Mouse (Mus musculus): ENCODE results near the gene Prkca. TPM values are rescaled to one million over a fixed set of nuclear protein-coding genes. Genes with fewer than 3 reads are reported as not detected.

Gene Prkca
- total and polyA plus RNA-seq, 2 experiments from 2014 or later = 7.9 to 32.0 TPM

DNA sequence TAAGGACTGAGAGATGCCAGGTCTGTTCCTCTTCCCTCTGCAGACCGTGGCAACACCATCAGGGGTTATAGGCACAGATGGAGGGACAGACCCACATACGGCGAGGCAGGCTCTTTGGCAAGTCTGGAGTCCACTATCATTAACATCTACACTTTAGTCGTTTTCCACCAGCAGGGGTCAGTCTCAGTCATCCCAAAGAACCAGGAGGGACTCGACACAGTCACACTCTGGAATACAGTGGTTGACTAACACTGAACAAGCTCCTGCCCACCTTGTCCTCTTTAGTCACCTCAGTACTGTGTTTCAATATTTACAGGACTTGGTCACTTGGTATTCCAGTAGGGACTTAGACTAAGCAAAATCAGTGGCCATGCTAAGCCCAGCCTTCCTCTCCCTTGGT, 215.1 kb downstream of the Prkca start:
- WGBS = 32% methylated on average over 5 of the region's 5 CpGs
- H3K36me3 ChIP-seq (ENCODE audit: insufficient read depth, low read length) = no peaks in the 10 kb centered on the region
- no peaks in the 10 kb centered on the region for H3K27me3 ChIP-seq (ENCODE audit: insufficient read depth, low read length)
- no peaks in the 10 kb centered on the region for H3K9me3 ChIP-seq (ENCODE audit: low read length)
- no peak overlapping the region for H3K9ac ChIP-seq (replicated peaks; ENCODE audit: low read length, poor library complexity, severe bottlenecking)
- H3K27ac ChIP-seq (ENCODE audit: low read depth, low read length) = no peak overlapping the region
- H3K4me1 ChIP-seq (ENCODE audit: insufficient read depth, low read length) = no peaks in the 10 kb centered on the region
- H3K4me2 ChIP-seq (ENCODE audit: low read depth, low read length, poor library complexity, severe bottlenecking) = no peak overlapping the region
- no peak overlapping the region for H3K4me3 ChIP-seq (ENCODE audit: low read depth, low read length)
- DNase-seq (ENCODE audit: low spot score) = peak; percentile 50
- peak; percentile 69 for TF ChIP-seq CTCF (IDR thresholded peaks at IDR 0.05)
- no peak for ATAC-seq (ENCODE audit: low FRiP score)

DNA sequence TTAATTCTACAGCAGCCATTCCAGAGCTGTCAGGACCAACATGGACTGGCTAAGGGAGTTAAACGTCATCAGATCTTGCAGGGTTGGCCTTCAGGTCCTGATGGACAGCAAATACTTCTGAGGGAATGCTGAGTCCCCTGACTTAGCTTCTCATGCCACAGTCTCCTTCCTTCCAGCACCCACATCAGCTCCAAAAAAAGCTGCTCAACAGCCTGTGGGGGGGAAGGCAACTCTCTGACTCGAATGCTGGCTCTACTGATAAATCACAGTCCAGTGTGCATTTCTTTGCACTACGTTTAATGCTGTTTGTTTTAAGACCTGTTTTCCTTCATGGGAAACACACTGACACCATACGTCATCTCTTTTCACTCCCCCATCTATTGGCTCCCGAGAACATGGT, 215.8 kb downstream of the Prkca start:
- Histone ChIP-seq H3K9me3 (ENCODE audit: low read length) (no peaks in the 10 kb centered on the region), H3K4me1 (ENCODE audit: insufficient read depth, low read length) (no peaks in the 10 kb centered on the region), H3K4me2 (ENCODE audit: low read depth, low read length, poor library complexity, severe bottlenecking) (no peak overlapping the region), H3K36me3 (ENCODE audit: insufficient read depth, low read length) (no peaks in the 10 kb centered on the region), H3K27ac (ENCODE audit: low read depth, low read length) (no peak overlapping the region), H3K4me3 (ENCODE audit: low read depth, low read length) (no peak overlapping the region), H3K9ac (replicated peaks; ENCODE audit: low read length, poor library complexity, severe bottlenecking) (no peak overlapping the region), H3K27me3 (ENCODE audit: insufficient read depth, low read length) (no peaks in the 10 kb centered on the region)
- DNase-seq (ENCODE audit: low spot score) (no peak), ATAC-seq (ENCODE audit: low FRiP score) (no peak)
- no peak for TF ChIP-seq CTCF (IDR thresholded peaks at IDR 0.05)
- 84% methylated on average over 5 of the region's 5 CpGs for WGBS

DNA sequence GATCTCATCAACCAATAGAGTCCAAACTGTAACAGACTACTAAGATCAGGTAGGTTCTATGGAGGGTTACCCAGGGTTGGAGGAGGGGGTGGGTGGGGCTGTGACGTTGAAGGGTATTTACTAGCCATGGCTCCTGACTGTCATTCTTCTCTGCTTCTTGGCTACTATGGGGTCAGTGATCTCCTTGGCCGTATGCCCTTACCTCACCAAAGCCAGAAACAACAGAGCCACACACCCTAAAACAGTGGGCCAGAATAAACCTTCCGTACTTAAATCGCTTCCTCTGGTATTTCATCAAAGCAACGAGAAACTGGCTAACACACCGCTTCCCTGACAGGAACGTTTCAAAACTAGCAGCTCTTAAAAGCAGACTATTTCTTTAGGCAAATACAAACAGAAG, 221.2 kb downstream of the Prkca start:
- Histone ChIP-seq H3K27ac (ENCODE audit: low read depth, low read length) (no peak overlapping the region), H3K4me1 (ENCODE audit: insufficient read depth, low read length) (no peaks in the 10 kb centered on the region), H3K4me3 (ENCODE audit: low read depth, low read length) (no peak overlapping the region), H3K27me3 (ENCODE audit: insufficient read depth, low read length) (no peaks in the 10 kb centered on the region), H3K4me2 (ENCODE audit: low read depth, low read length, poor library complexity, severe bottlenecking) (no peak overlapping the region), H3K9me3 (ENCODE audit: low read length) (no peaks in the 10 kb centered on the region), H3K36me3 (ENCODE audit: insufficient read depth, low read length) (no peaks in the 10 kb centered on the region), H3K9ac (replicated peaks; ENCODE audit: low read length, poor library complexity, severe bottlenecking) (no peak overlapping the region)
- WGBS = 84% methylated on average over 7 of the region's 7 CpGs
- TF ChIP-seq CTCF (IDR thresholded peaks at IDR 0.05) = no peak
- no peak for ATAC-seq (ENCODE audit: low FRiP score)
- DNase-seq (ENCODE audit: low spot score) = no peak

DNA sequence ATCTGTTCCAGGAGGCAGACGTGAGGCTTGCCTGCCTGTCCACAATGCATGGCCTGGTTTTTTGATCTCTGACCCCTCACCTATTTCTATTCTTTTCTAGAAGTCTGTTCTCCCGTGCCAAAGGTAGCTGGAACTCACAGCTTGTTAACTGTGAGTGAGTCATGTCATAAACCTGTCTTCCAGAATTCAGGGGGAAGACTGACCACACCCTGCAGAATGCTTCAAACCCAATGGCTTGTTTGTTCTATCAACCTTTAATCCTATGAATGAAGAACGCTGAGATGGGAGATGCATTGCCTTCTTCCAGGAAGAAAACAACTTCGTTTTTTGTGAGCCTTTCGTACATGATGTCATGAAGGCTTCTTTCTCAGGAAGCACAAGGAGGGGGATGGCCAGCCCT, 223.0 kb downstream of the Prkca start:
- H3K9me3 ChIP-seq (ENCODE audit: low read length) = no peaks in the 10 kb centered on the region
- no peak for ATAC-seq (ENCODE audit: low FRiP score)
- H3K4me1 ChIP-seq (ENCODE audit: insufficient read depth, low read length) = no peaks in the 10 kb centered on the region
- no peaks in the 10 kb centered on the region for H3K36me3 ChIP-seq (ENCODE audit: insufficient read depth, low read length)
- H3K27me3 ChIP-seq (ENCODE audit: insufficient read depth, low read length) = no peaks in the 10 kb centered on the region
- H3K27ac ChIP-seq (ENCODE audit: low read depth, low read length) = no peak overlapping the region
- no peak overlapping the region for H3K9ac ChIP-seq (replicated peaks; ENCODE audit: low read length, poor library complexity, severe bottlenecking)
- no peak overlapping the region for H3K4me3 ChIP-seq (ENCODE audit: low read depth, low read length)
- TF ChIP-seq CTCF (IDR thresholded peaks at IDR 0.05) = no peak
- 78% methylated on average over 5 of the region's 5 CpGs for WGBS
- H3K4me2 ChIP-seq (ENCODE audit: low read depth, low read length, poor library complexity, severe bottlenecking) = no peak overlapping the region
- DNase-seq (ENCODE audit: low spot score) = no peak

DNA sequence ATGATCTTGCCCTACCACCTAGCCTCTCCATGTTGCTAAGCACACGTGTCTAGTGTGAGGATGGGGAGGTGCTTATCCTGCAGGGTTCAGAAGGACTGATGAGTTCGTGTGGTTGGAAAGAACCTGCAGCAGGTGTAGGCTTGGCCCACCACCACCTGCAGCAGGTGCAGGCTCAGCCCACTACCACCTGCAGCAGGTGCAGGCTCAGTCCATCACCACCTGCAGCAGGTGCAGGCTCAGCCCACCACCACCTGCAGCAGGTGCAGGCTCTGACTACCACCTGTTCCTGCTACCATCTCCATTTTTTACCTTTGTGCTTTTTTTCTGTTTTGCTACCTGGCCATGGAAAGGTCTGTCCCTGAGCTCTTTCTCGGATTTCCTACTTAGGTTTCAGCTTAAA, 223.9 kb downstream of the Prkca start:
- 81% methylated on average over 3 of the region's 3 CpGs for WGBS
- no peak for TF ChIP-seq CTCF (IDR thresholded peaks at IDR 0.05)

DNA sequence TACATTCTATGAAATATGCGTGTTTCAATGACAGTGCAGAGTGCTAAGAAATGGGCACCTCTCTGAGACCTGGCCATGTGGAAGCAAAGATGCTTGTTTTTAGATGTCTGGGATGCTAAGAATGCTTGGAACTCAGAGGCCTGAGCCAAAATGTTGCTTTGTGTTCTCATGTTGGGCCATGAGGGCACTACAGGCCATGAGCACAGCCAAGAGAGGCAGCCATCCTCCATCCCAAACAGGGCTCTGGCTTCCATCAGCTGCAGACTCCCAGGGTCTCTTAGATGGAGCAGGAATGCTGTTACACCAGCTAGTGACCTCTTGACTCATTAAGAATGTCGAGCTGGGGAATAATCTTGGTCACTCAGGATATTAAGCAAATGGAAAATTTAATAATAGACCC, 224.9 kb downstream of the Prkca start:
- Histone ChIP-seq H3K9me3 (ENCODE audit: low read length) (no peaks in the 10 kb centered on the region), H3K4me1 (ENCODE audit: insufficient read depth, low read length) (no peaks in the 10 kb centered on the region), H3K9ac (replicated peaks; ENCODE audit: low read length, poor library complexity, severe bottlenecking) (no peak overlapping the region), H3K36me3 (ENCODE audit: insufficient read depth, low read length) (no peaks in the 10 kb centered on the region), H3K4me2 (ENCODE audit: low read depth, low read length, poor library complexity, severe bottlenecking) (no peak overlapping the region), H3K27ac (ENCODE audit: low read depth, low read length) (no peak overlapping the region), H3K27me3 (ENCODE audit: insufficient read depth, low read length) (no peaks in the 10 kb centered on the region), H3K4me3 (ENCODE audit: low read depth, low read length) (no peak overlapping the region)
- DNase-seq (ENCODE audit: low spot score) = no peak
- TF ChIP-seq CTCF (IDR thresholded peaks at IDR 0.05) = no peak
- 81% methylated on average over 2 of the region's 2 CpGs for WGBS
- ATAC-seq (ENCODE audit: low FRiP score) = no peak

More for the DNA sequence above, 223.9 kb downstream of the Prkca start:
- DNase-seq (ENCODE audit: low spot score) (no peak), ATAC-seq (ENCODE audit: low FRiP score) (no peak)
- H3K4me3 ChIP-seq (ENCODE audit: low read depth, low read length) = no peak overlapping the region
- no peaks in the 10 kb centered on the region for H3K27me3 ChIP-seq (ENCODE audit: insufficient read depth, low read length)
- no peak overlapping the region for H3K27ac ChIP-seq (ENCODE audit: low read depth, low read length)
- H3K4me2 ChIP-seq (ENCODE audit: low read depth, low read length, poor library complexity, severe bottlenecking) = no peak overlapping the region
- H3K9me3 ChIP-seq (ENCODE audit: low read length) = no peaks in the 10 kb centered on the region
- H3K4me1 ChIP-seq (ENCODE audit: insufficient read depth, low read length) = no peaks in the 10 kb centered on the region
- no peak overlapping the region for H3K9ac ChIP-seq (replicated peaks; ENCODE audit: low read length, poor library complexity, severe bottlenecking)
- H3K36me3 ChIP-seq (ENCODE audit: insufficient read depth, low read length) = no peaks in the 10 kb centered on the region
